Mouse (Mus musculus): Measurements from ENCODE around the gene Nacc2. TPM values are rescaled to one million over a fixed set of nuclear protein-coding genes. Genes with fewer than 3 reads are reported as not detected.
A peak's percentile ranks its signal among the peaks of the same experiment; 100 is the strongest.

The Nacc2 gene
- polyA plus RNA-seq, 1 experiment: 43.5 TPM

DNA sequence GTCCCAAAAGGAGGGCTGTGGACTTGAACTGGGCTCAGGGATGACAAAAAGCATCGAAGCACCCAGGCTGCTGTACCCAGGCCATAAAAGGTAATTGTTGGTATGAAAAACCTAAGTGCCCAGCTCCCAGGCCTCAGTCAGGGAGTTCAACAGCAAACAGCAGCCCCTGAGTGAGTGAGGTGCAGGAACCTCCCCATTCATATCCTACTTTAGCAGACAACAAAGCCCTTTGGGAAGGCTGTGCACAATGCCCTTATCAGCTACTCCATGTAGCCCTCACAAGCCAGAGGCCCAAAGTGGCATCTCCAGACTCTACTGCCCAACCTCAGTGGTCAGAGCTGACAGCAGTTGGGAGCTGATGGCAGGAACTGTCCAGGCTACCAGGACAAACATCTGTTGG, 23.2 kb downstream of the Nacc2 start:
- DNase-seq (ENCODE audit: low read depth): no peak

DNA sequence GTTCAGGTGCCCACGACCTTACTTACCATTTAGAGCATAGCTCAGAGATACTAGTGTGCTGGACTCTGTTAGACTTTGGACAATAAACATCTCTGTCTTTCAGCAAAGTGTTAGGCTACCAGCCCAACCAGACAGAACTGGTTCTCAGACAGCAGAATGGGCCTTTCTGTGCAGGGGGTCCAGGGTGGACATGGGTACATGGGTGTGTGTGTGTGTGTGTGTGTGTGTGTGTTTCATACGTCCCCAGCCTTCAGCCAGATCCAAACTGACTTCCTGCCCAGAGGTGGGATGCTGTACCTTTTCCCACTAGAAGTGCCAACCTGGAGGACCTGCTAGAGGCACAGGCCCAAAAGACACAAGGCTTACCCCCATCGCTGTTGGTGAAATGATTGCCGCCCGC, 23.8 kb downstream of the Nacc2 start:
- no peak for DNase-seq (ENCODE audit: low read depth)

DNA sequence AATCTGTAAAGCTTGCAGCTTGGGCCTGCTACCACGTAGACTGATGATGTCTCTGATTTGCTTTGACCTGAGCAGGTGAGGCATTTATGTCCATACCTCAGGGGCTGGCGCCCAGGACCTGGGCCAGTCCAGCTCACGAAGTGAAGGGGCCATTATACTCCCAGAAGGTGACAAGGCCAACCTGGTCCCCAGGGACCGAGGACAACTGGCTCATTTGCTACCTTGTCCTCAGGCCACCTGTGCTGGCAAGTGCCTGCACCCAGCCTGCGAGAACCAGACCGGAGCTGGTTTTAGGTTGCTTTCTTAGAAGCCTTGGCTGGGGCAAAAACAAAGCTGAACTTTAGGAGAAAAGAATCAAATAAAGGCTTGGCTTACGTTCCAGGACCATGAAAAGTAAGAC, 29.1 kb downstream of the Nacc2 start:
- no peak for DNase-seq (ENCODE audit: low read depth)

DNA sequence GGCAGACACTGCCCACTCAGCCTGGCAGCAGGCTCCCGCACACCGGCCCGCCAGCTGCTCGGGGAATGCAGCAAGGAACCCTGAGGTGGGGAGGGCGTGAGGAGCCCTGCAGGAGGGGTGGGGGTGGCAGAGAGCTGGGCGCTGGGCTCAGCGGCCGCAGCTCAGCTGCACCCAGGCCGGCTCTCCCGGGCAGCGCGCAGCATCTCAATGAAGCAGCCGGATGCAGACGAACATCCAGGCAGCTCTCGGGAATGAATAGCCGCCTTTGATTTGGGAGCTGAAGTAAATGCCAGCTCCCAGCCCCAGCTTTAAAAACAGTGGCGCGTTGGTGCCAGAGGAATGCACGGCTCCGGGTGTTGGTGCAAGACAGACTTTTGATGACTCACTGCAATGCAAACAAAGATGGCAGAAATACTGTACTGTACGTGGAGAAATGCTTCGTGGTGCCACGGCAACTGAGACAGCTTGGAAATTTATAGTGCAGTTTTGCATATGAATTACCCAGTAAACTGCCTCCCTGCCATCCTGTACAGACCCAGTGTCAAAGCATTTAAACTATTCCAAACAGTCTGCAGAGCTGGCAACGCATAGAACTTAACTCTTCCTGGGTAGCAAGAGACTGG, 31.1 kb downstream of the Nacc2 start:
- DNase-seq (ENCODE audit: low read depth): peak; percentile 33

DNA sequence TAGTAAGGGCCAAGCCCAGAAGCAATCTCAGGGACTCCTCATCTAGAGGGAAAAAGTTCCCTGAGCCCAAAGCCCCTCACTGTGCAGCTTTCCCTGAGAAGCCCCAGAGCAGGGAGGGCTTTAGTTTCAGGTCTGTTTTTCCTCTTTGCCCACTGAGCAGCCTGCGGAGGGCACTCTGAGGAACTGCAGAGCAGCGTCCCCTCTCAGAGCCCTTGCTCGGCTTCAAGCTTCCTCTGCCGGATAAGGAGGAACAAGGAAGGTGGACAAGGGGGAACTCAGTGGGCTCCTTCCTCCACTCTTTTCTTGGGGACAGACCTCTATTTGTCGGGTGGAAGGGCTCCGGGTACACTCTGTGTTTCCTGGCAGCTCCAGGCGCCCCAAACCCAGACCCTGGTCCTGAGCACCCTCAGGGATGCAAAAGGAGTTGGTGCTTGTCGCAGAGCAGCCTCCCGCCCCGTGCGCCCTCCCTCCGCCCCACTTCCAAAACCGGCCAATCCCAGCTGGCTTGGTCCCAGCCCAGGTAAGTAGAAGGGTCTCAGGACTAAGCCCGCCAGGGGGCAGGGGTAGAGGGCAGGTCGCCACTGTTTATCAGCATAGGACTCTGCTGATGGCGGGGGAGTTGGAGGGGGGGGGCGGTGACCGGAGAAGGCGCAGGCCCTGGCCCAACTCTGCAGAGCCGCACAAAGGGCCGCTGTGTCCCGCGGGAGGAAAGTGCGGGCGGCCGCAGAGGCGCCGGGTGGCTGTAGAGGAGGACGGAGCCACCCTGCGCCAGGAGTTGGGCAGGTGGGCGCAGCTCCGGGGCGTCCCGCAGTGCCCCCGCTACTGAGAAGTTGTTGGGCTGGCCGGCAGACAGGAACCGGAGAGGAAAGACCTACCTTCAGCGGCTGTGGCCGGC, 31.9 kb downstream of the Nacc2 start:
- no peak for DNase-seq (ENCODE audit: low read depth)

DNA sequence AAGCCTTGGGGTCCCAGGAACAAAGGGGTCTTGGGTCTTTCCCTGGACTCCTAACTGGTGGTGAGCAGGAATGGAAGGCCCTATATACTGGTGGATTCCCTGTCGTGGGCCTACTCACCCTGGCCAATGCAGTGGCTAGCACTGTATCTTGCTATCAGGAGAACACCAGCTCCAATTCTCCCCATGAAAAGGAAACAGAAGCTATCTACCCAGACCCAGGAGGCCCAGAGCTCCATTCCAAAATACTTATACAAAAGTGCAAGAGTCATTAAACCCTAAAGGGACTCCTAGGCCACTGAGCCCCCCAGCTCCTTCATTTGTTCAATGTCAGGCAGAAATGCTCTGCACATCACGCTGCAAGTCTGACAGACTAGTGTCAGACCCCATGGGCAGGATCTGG, 34.0 kb downstream of the Nacc2 start:
- no peak for DNase-seq (ENCODE audit: low read depth)

DNA sequence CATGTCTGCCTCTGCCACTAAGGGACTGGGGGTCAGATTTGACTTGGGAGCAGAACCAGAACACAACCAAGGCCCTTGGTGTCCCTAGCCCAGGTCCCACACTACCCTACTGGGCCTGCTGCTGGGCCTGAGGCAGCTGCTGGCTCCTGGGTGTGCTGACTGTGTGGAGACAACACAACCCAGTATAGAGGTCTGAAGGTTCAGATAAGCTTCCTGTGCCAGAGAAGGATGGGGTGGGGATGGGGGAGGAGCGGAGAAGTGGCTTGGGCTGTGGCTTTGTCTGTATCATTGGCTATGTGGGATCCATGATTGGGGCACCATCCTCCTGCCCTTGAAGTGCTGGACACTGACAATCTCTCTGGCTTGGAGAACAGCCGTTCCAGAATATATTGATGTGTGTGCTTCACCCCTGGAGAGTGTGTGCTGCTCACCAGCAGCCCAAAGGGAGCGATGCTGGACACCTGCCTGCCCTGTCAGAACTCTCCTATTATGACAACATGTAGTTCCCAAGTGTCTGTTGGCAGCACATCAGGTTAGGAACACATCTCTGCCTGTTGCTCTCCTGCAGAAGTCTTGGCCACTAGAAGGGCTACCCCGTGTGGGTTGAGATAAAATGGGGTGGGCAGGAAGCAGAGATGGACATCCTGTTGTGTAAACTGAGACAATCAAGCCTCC, 36.0 kb downstream of the Nacc2 start:
- DNase-seq (ENCODE audit: low read depth): no peak

DNA sequence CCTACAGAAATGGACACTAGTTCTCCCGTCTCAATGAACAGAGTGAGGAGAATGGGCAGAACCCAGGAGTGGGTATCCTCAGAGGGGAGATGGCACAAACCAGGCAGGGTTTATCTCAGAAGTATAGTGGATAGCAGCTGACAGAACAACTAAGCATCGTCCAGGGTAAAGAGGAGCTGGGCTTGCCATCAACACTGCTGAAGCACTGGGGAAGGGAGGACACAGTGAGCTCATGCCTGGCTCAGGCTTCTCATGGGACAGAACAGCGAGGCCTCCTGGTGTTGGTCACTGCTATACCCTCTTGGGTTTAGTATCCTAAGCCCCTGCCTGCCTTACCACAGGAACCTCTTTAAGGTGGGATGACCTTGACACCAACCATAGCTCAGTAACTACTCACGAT, 36.5 kb downstream of the Nacc2 start:
- no peak for DNase-seq (ENCODE audit: low read depth)

DNA sequence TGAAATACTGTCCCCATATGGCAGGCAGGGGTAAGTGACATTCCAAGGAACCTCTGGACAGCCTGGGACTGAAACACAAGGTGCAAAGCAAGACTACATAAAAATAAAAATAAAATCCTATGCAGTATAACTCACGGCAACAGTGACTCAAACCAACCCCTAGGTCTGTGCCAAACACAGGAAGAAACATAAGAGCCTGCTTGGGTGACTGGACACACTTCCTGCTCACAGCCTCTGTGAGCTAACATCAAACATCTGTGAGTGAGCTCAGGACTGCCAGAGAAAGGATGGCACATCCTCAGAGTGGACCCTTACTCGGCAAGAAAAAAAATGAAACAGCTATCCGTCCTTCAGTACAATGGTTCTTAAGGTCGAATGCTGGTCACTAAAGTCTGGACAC, 40.1 kb downstream of the Nacc2 start:
- no peak for DNase-seq (ENCODE audit: low read depth)

DNA sequence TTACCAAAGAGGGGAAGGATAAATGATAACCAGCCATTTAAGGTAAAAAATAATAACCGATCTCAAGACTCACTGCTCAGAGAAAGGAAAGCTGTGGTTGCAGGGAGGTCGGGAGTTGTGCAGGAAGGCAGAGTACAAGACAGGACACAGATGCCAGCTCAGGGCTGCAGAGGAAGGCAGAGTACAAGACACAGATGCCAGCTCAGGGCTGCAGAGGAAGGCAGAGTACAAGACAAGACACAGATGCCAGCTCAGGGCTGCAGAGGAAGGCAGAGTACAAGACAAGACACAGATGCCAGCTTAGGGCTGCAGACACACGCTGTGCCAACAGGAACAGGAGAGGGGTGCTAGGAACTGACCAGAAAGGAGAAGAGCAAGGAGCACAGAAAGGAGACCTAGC, 42.2 kb downstream of the Nacc2 start:
- DNase-seq (ENCODE audit: low read depth): no peak

DNA sequence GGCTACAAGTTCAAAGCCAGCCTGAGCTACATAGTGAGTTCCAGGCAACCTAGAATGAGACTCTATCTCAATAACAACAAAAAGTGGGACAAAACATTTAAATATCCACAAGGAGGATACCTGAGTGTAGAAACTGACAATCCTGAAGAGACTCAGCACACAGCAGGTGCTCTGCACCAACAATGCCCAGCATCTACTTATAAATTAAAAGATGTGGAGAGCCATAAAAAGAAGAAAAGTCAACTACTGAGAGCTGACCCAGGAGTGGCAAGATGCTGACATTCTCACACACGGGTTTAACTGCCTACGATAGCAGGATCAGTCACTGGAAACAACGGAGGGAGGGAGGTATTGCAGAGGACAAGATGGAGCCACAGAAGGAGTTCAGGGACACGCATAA, 43.6 kb downstream of the Nacc2 start:
- no peak for DNase-seq (ENCODE audit: low read depth)

DNA sequence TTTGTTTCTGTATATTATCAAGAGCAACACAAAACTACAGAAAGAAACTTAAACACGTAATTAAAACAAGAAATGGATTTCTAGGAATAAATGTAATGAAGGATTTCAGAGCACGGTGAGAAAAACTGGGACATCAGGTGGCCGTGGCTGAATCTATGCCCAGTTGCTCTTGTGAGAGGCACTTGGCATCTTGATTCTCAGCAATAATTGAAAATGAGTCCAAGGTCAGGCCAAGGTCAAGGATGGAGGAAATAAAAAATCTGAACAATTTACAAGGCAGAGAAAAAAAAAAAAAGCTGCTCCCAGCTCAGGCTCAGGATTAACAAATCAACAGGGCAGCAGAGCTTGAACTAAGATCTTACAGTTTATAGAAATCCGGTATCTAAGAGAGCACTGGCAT, 46.0 kb downstream of the Nacc2 start:
- no peak for DNase-seq (ENCODE audit: low read depth)

DNA sequence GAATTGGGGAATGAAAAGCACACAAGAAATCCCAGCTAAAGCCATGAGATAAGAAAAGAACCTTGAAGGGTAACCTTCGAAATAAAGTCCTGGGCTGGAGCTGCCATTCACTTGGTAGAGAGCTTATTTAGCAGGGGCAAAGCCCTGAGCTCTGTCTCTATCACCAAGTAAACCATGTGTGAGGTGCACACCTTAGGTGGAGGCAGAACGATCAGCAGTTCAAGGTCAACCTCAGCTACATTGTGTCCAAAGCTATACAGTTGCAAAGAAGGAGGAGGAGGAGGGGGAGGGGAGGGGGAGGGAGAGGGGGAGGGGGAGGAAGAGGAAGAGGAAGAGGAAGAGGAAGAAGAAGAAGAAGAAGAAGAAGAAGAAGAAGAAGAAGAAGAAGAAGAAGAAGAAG, 46.9 kb downstream of the Nacc2 start:
- no peak for DNase-seq (ENCODE audit: low read depth)

DNA sequence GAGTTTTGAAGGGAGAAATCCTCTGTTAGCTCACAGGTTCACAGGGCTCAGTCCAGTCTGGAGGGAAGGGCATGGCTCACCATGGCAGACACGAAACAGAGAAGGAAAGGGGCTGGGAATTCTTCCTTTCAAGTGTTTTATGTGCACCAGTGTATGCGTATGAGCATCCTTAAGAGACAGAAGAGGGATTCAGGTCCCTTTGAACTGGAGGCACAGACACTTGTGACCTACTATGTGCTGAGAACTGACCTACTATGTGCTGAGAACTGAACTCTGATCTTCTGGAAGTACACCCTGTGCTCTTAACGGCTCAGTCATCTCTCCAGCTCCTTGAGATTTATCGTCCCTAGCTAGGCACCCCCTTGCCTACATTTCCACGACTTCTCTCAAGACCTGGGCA, 48.5 kb downstream of the Nacc2 start:
- DNase-seq (ENCODE audit: low read depth): no peak

DNA sequence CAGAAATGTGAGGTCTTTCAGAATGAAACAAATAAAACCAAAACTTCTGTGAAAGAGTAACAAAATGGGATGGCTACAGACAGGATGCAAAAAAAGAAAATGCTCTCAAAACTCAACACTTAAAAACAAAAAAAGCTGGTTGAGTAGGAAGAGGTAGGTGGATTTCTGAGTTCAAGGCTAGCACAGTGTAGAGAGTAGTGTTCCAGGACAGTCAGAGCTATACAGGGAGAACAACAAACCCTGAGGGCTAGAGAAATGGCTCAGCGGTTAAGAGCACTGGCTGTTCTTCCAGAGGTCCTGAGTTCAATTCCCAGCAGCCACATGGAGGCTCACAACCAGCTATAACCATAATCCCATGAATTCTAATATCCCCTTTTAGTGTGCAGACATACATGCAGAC, 54.4 kb downstream of the Nacc2 start:
- DNase-seq (ENCODE audit: low read depth): no peak

DNA sequence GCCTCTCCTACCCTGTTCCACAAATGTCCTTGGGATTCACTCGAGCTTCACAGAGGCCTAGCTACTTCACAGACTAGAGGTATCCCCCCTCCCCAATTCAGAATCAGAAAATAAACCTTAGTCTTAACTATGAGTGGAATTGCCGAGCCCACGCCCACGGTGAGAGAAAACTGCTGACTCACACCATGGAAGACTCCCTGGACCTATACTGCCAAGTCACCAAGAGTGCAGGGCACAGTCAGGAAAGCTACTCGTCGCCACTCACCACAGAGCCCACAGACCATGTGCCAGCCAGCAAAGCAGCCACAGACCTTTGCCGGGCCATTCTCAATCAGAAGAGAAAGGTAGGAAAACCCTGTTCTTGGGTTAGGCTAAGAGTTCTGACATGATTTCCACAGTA, 54.8 kb downstream of the Nacc2 start:
- no peak for DNase-seq (ENCODE audit: low read depth)

DNA sequence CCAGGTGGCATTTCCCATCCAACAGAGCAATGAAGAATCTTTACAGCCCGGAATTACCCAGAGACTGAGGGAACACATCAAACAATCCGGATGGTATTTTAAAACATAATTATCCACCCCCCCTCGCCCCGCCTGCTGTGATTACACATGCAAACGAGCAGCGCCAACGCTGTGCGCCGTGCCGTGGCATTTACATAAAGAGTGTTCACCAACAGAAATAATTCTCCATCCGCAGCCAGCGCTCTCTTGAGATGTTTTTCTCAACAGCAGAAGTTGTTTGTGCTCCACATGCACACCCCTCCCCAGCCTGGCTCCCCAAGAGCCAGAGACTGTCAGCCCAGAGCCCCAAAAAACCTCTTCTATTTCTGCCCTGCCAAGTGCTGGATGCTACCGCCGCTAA, 56.5 kb downstream of the Nacc2 start:
- no peak for DNase-seq (ENCODE audit: low read depth)

DNA sequence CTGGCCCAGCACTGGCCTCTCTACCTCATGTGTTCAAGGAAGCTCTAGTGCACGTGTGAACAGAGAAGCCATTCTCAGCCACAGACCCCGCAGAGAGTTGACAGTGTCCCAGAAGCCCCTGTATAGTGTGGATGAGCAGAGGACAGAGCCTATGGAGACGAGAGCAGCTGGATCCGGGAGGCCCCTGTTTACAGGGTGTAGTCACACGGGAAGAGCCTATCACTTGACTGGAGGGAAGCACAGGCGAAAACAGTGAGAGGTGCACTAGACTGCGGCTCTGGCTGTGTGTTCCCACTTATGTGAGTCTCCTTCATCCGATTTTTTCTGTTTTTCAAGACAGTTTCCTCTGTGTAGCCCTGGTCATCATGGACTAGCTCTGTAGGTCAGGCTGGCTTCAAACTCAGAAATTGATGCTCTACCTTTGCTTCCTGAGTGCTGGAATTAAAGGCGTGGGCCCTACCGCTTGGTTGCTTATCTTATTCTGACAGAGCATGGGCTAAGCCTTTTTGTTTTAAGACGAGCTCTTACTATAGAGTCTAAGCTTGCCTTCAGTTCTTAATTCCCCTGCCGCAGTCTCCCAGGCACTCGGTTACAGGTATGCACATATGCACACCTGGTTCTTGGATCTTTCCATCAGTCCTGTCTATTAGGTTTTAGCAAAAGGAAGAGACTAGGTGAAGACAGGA, 60.1 kb downstream of the Nacc2 start:
- no peak for DNase-seq (ENCODE audit: low read depth)

DNA sequence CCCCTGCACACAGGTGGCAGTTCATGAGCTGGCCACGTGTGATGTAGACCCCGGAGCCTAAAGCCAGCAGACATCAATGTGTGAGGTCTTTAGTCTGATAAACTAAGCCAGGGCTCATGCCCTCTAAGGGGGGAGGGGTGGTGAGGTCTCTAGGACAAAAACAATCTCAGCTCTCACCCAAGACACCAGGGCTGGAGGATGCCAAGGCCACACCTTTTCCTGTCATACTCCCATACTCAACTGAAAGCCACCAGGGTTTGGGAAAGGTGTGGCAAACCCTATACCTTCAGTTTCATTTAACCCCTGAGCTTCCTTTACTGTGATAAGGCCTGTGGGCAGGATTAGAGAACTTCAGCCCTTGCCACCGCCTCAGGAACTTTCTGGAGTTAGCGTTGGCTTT, 60.8 kb downstream of the Nacc2 start:
- no peak for DNase-seq (ENCODE audit: low read depth)

DNA sequence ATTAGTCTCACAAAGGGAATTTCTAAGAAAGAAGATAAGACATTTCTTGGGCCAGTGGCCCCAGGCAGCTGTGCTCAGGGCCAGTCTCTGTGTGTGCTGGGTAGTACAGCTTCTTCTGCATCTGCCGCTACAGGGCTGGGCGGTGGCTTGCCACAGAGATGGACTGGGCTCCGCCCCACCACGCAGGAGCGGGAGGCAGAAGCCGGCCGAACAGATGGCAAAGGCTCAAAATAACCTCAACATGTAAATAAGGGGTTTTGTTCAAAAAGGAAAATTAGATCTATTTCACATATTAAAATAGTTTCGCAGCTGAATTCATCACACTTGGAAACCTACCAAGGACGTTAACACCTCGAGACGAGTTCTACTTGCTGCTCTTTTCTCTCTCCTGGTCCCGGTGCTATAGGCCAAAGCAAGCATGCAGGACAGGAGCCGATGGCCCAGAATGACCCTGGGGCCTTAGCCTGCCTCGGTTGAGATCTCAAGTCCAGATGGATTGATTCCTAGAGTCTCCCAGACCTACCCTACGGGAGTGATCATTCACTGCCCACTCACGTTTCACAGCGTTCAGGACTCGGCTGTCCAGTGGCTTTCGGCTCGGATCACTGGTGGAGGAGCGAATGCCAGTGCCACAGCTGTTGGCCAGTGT, 61.9 kb downstream of the Nacc2 start:
- no peak for DNase-seq (ENCODE audit: low read depth)

DNA sequence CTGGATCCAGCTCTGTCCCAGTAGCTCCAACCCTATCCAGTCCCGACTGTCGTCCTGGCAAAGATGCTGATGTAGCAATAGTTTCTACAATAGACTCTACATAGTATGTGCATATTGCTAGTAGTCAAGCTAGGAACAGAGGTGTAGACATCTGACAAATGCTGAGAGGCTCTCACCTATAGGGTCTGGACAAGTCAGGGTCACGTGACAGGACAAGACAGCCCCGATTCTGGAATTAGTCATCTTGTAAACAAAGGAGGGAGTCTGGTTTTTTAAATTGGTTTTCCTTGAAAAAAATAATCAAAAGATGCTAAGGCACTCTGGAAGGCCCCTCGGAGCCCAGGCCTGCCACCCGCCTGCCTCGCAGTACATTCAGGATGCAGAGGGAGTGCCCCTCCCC, 66.0 kb downstream of the Nacc2 start:
- DNase-seq (ENCODE audit: low read depth): no peak

DNA sequence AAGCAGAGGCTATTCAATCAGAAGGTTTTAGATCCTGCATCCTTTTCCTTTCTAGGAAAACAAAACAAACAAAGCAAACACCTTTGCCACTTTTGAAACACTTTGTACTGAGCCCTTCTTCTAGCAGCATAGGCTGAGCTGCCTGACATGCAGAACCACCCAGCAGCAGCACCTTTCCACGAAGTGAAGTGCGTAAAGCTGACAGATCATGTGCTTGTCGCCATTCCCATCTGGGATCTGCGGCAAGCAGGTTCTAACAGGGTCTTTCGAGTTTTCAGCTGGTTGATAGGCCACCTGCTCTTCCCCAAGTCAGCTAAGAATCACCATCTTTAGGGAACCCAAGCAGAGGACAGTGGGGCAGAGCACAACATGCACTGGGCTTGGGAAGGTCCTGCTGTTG, 66.8 kb downstream of the Nacc2 start:
- no peak for DNase-seq (ENCODE audit: low read depth)

Data from gonadal fat pad, adult 2 months (tissue).